Mouse (Mus musculus): ENCODE results near the gene Rnf20. TPM values are rescaled to one million over a fixed set of nuclear protein-coding genes. Genes with fewer than 3 reads are reported as not detected.
"Not testable (repeated sequence)": the region's sequence is repeated elsewhere in the genome, so short reads cannot be mapped to it uniquely, and the experiment has no call there.

The Rnf20 gene
- polyA plus RNA-seq, 1 experiment from 2014 or later = 37.7 TPM

GRCm38 (mm10) chr4:49605459-49605858, 26.3 kb upstream of the Rnf20 start:
- no peaks in the 10 kb centered on the region for H3K36me3 ChIP-seq
- no peaks in the 10 kb centered on the region for H3K27me3 ChIP-seq
- H3K9ac ChIP-seq = no peak overlapping the region
- H3K27ac ChIP-seq (replicated peaks) = no peak overlapping the region
- H3K4me1 ChIP-seq = peaks cover 2% of the 10 kb centered on the region; the same call in 1 of the 2 replicates
- no peak overlapping the region for H3K4me3 ChIP-seq (replicated peaks)
- 75% methylated on average over 1 of the region's 1 CpGs for WGBS
- no peaks in the 10 kb centered on the region for H3K9me3 ChIP-seq (replicated peaks)
- no peak overlapping the region for H3K4me2 ChIP-seq (replicated peaks)
- no peak for ATAC-seq (ENCODE audit: insufficient number of reproducible peaks, low FRiP score, low TSS enrichment, low read depth)

DNA sequence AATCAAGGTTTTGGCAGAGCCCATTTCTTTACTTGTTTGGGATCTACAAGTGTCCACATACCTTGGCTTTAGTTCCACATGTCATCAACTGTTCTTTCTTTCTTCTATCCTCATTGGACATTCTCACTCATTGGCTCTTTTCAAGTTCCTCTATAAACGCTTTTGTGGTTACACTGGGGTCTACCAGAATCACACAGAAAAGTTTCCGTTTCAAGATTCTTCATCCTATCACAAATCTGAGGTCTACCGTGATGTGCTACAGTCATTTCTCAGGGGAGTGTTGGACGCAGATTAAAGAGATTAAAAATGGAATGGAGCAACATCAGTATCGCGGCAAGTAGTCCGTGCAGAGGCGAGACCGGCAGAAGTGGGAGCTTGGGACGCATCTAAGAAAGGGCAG, 14.9 kb upstream of the Rnf20 start:
- Histone ChIP-seq H3K4me2 (replicated peaks) (no peak overlapping the region), H3K27me3 (no peaks in the 10 kb centered on the region), H3K9ac (no peak overlapping the region), H3K27ac (replicated peaks) (no peak overlapping the region), H3K36me3 (no peaks in the 10 kb centered on the region), H3K4me3 (replicated peaks) (no peak overlapping the region), H3K9me3 (replicated peaks) (no peaks in the 10 kb centered on the region), H3K4me1 (no peaks in the 10 kb centered on the region)
- ATAC-seq (ENCODE audit: insufficient number of reproducible peaks, low FRiP score, low TSS enrichment, low read depth) = no peak
- WGBS = 87% methylated on average over 10 of the region's 10 CpGs

DNA sequence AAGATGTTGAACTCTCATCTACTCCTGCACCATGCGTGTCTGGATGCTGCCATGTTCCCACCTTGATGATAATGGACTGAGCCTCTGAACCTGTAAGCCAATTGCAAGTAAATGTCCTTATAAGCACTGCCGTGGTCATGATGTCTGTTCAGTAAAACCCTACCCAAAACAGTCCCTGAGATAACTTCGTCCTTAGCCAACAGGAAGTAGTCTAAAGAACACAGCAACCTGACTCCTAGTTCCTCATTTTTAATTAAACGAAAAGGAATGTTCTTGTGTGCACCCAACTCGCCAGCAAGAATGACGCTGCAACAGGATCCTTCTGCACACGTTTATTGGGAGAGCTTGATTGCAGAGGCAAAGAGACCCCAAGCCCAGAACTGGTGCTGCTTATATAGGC, 11.9 kb upstream of the Rnf20 start:
- H3K9ac ChIP-seq; H3K4me3 ChIP-seq (replicated peaks); H3K4me2 ChIP-seq (replicated peaks); H3K27me3 ChIP-seq; H3K4me1 ChIP-seq; H3K27ac ChIP-seq (replicated peaks); H3K36me3 ChIP-seq; ATAC-seq (ENCODE audit: insufficient number of reproducible peaks, low FRiP score, low TSS enrichment, low read depth); H3K9me3 ChIP-seq (replicated peaks): not testable (repeated sequence)
- WGBS = 87% methylated on average over 7 of the region's 7 CpGs

GRCm38 (mm10) chr4:49622272-49622671, 9.5 kb upstream of the Rnf20 start:
- no peaks in the 10 kb centered on the region for H3K27me3 ChIP-seq
- no peak overlapping the region for H3K4me3 ChIP-seq (replicated peaks)
- no peaks in the 10 kb centered on the region for H3K4me1 ChIP-seq
- 56% methylated on average over 2 of the region's 2 CpGs for WGBS
- H3K9ac ChIP-seq = no peak overlapping the region
- no peak for ATAC-seq (ENCODE audit: insufficient number of reproducible peaks, low FRiP score, low TSS enrichment, low read depth)
- no peak overlapping the region for H3K4me2 ChIP-seq (replicated peaks)
- no peaks in the 10 kb centered on the region for H3K36me3 ChIP-seq
- H3K9me3 ChIP-seq (replicated peaks) = no peaks in the 10 kb centered on the region
- H3K27ac ChIP-seq (replicated peaks) = no peak overlapping the region

DNA sequence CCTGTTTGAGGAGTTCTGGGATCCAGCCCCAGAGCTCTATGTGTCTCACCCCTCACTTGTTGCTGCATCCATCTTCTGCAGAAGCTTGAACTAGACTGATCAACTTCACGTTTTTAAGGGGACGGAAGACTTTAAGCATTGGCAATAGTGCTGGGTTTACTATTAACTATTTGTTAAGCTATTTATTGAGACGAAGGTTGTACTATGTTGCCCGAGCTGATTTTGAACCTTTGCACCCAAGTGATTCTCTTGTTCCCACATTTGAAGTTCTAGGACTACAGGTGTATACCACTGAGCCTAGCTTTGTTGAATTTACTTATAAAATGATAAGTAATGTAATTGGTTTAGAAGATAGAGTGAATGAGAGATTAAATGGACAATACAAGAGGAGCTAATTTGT, 7.9 kb upstream of the Rnf20 start:
- H3K4me2 ChIP-seq (replicated peaks) = no peak overlapping the region
- no peaks in the 10 kb centered on the region for H3K9me3 ChIP-seq (replicated peaks)
- no peaks in the 10 kb centered on the region for H3K27me3 ChIP-seq
- no peak overlapping the region for H3K4me3 ChIP-seq (replicated peaks)
- H3K9ac ChIP-seq = no peak overlapping the region
- no peaks in the 10 kb centered on the region for H3K4me1 ChIP-seq
- H3K36me3 ChIP-seq = no peaks in the 10 kb centered on the region
- ATAC-seq (ENCODE audit: insufficient number of reproducible peaks, low FRiP score, low TSS enrichment, low read depth) = no peak
- H3K27ac ChIP-seq (replicated peaks) = no peak overlapping the region
- WGBS = 87% methylated on average over 4 of the region's 4 CpGs

GRCm38 (mm10) chr4:49624969-49625368, 6.8 kb upstream of the Rnf20 start:
- not testable (repeated sequence) for H3K36me3 ChIP-seq; H3K4me3 ChIP-seq (replicated peaks); H3K9me3 ChIP-seq (replicated peaks); H3K27ac ChIP-seq (replicated peaks); H3K27me3 ChIP-seq; H3K4me2 ChIP-seq (replicated peaks); H3K4me1 ChIP-seq; H3K9ac ChIP-seq; ATAC-seq (ENCODE audit: insufficient number of reproducible peaks, low FRiP score, low TSS enrichment, low read depth)
- WGBS = 85% methylated on average over 4 of the region's 4 CpGs

DNA sequence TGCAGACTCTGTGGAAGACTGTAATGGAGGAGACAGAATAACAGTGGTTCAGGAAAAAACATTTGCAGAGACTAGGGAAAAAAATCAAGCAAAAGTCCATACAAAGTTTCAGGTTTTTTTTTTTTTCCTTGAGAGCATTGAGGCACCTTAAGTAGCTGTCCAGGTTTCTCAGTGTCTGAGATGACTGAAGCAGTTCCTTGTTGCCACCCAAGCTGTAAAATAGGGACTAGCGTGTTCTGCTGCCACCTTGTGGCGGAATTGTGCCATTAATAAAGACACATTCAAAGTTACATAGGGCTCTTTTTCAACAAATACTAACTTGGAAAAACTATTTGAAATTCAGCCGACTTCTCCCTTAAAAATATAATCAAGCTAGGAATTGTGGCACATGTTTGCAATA, 4.8 kb upstream of the Rnf20 start:
- no peak overlapping the region for H3K4me2 ChIP-seq (replicated peaks)
- no peak for ATAC-seq (ENCODE audit: insufficient number of reproducible peaks, low FRiP score, low TSS enrichment, low read depth)
- no peak overlapping the region for H3K27ac ChIP-seq (replicated peaks)
- H3K36me3 ChIP-seq = no peaks in the 10 kb centered on the region
- H3K9ac ChIP-seq = no peak overlapping the region
- H3K4me3 ChIP-seq (replicated peaks) = no peak overlapping the region
- no peaks in the 10 kb centered on the region for H3K4me1 ChIP-seq
- no peaks in the 10 kb centered on the region for H3K27me3 ChIP-seq
- WGBS = 2% methylated on average over 3 of the region's 3 CpGs
- H3K9me3 ChIP-seq (replicated peaks) = no peaks in the 10 kb centered on the region

DNA sequence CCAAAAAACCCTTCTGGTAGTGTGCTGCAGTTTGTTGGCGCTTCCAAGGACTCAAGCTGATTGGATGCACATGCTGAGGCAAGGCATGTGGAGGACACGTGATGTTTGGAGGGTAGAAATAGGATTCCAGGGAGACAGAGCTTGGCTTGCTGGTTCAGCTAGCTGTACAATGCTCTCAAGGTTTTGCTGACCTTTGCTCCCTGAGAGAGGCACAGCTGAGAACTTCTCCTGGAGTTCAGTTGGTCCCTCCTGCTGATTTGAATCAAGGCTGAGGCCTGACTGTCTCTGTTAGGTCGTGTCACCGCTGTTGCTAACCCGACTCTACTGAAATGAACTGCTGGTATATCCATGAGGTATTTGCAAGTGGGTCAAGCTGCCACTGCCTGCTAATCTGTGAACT, 2.9 kb upstream of the Rnf20 start:
- Histone ChIP-seq H3K27ac (replicated peaks) (no peak overlapping the region), H3K4me1 (0 out of 2 replicates have a peak, but pooled peaks cover 4% of the 10 kb centered on the region), H3K4me3 (replicated peaks) (no peak overlapping the region), H3K36me3 (no peaks in the 10 kb centered on the region; the same call in 1 of the 2 replicates), H3K9me3 (replicated peaks) (no peaks in the 10 kb centered on the region), H3K9ac (no peak overlapping the region), H3K27me3 (no peaks in the 10 kb centered on the region), H3K4me2 (replicated peaks) (no peak overlapping the region)
- no peak for ATAC-seq (ENCODE audit: insufficient number of reproducible peaks, low FRiP score, low TSS enrichment, low read depth)
- WGBS = 69% methylated on average over 5 of the region's 5 CpGs

GRCm38 (mm10) chr4:49632139-49632481, 304 bp downstream of the Rnf20 start:
- Histone ChIP-seq H3K4me2 (replicated peaks) (peak overlapping the region; percentile 69), H3K4me1 (0 out of 2 replicates have a peak, but pooled peaks cover 4% of the 10 kb centered on the region), H3K4me3 (replicated peaks) (peak overlapping the region; percentile 97), H3K9me3 (replicated peaks) (no peaks in the 10 kb centered on the region), H3K9ac (peak overlapping the region; percentile 91), H3K36me3 (peaks cover 27% of the 10 kb centered on the region), H3K27me3 (no peaks in the 10 kb centered on the region), H3K27ac (replicated peaks) (peak overlapping the region; percentile 96)
- peak; percentile 71; the same call in 1 of the 2 replicates for ATAC-seq (ENCODE audit: insufficient number of reproducible peaks, low FRiP score, low TSS enrichment, low read depth)
- WGBS = under 1% methylated on average over 30 of the region's 30 CpGs

GRCm38 (mm10) chr4:49637821-49638220, 6.0 kb downstream of the Rnf20 start:
- Histone ChIP-seq H3K9ac (no peak overlapping the region), H3K27me3 (no peaks in the 10 kb centered on the region), H3K4me2 (replicated peaks) (no peak overlapping the region), H3K27ac (replicated peaks) (no peak overlapping the region), H3K9me3 (replicated peaks) (no peaks in the 10 kb centered on the region), H3K4me1 (0 out of 2 replicates have a peak, but pooled peaks cover 4% of the 10 kb centered on the region), H3K4me3 (replicated peaks) (no peak overlapping the region), H3K36me3 (peaks cover 68% of the 10 kb centered on the region)
- 90% methylated on average over 11 of the region's 11 CpGs for WGBS
- no peak for ATAC-seq (ENCODE audit: insufficient number of reproducible peaks, low FRiP score, low TSS enrichment, low read depth)

- Histone ChIP-seq H3K27ac (replicated peaks) (no peak overlapping the region), H3K36me3 (peaks cover 77% of the 10 kb centered on the region), H3K9ac (no peak overlapping the region), H3K9me3 (replicated peaks) (no peaks in the 10 kb centered on the region), H3K27me3 (no peaks in the 10 kb centered on the region), H3K4me3 (replicated peaks) (no peak overlapping the region), H3K4me2 (replicated peaks) (no peak overlapping the region), H3K4me1 (no peaks in the 10 kb centered on the region)
- WGBS = 67% methylated on average over 2 of the region's 2 CpGs
- no peak for ATAC-seq (ENCODE audit: insufficient number of reproducible peaks, low FRiP score, low TSS enrichment, low read depth)
Observed at GRCm38 (mm10) chr4:49639913-49640312, 8.1 kb downstream of the Rnf20 start.

DNA sequence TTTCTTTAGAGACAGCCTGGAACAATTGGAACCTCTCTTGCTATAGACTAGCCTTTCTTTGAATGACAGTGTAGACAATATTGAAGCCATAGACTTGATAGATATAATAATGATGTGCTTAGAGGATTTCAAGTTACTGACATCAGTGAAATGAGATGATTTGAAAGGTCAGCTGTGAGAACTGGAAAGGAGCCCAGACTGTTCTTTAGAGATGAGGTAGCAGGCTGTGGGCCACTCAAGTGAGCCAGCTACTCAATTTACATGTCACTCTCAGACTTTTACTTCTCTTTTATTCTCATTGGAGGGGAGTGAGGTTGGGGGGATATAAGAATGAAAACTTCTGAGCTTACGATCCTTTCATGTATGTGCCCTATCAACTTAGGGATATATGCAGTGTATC, 27.6 kb downstream of the Rnf20 start:
- H3K36me3 ChIP-seq = peaks cover 45% of the 10 kb centered on the region

More for the DNA sequence above, 27.6 kb downstream of the Rnf20 start:
- Histone ChIP-seq H3K4me1 (no peaks in the 10 kb centered on the region), H3K9ac (no peak overlapping the region), H3K4me2 (replicated peaks) (no peak overlapping the region), H3K9me3 (replicated peaks) (no peaks in the 10 kb centered on the region), H3K4me3 (replicated peaks) (no peak overlapping the region), H3K27me3 (no peaks in the 10 kb centered on the region), H3K27ac (replicated peaks) (no peak overlapping the region)
- no peak for ATAC-seq (ENCODE audit: insufficient number of reproducible peaks, low FRiP score, low TSS enrichment, low read depth)
- WGBS = 92% methylated on average over 1 of the region's 1 CpGs
